Mouse (Mus musculus): Measurements from ENCODE around the gene Gpam. TPM values are rescaled to one million over a fixed set of nuclear protein-coding genes. Genes with fewer than 3 reads are reported as not detected.

Gene Gpam
- 70.4 TPM for polyA plus RNA-seq (2014; fragmentation: Illumina TruSeq; extraction: RNeasy Lipid Tissue Mini Kit (QIAGEN cat#74804); ENCODE audit: low read depth, low replicate concordance)

DNA sequence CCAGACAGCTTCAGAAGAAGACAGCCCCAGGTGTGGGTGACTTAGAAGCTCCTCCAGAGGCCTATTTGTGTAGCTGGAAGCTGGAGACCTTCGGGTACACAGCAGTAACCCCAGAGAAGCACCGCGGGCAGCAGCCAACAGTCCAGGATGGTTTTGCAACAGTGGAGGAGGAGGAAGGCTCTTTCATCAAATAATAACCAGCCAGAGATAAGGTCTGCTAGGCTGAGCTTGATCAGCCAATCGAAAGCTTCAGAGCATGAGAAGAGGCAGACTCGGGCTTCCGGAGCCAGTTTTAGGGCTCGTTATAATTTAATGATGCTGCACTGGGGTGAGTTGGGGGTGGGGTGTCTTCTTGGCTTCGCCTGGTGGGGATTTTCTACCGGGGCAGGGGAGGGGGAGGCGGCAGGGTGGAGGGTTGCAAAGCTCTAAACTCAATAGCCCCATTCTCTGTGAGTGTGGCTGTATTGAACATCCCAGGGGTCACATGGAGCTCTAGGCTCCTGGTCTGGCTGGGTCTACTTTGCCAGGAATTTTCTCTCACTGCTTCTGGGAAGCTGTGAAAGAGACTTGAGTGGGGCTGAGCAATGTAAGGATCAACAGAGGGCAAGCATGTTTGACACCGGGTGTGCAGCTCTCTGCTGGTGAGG, at the start of gene Gpam:
Gpam (minus strand) TSS at position 167 of the 647 bp plus-strand sequence.

Other genes starting within 250 kb of the Gpam start
- gene Tectb, start 53.5 kb upstream of the Gpam start, polyA plus RNA-seq (2014; fragmentation: Illumina TruSeq; extraction: RNeasy Lipid Tissue Mini Kit (QIAGEN cat#74804); ENCODE audit: low read depth, low replicate concordance) = 0.87 TPM
- 4.2 TPM for gene Gucy2g, start 114.0 kb upstream of the Gpam start, polyA plus RNA-seq (2014; fragmentation: Illumina TruSeq; extraction: RNeasy Lipid Tissue Mini Kit (QIAGEN cat#74804); ENCODE audit: low read depth, low replicate concordance)
- gene Acsl5, start 124.7 kb upstream of the Gpam start, polyA plus RNA-seq (2014; fragmentation: Illumina TruSeq; extraction: RNeasy Lipid Tissue Mini Kit (QIAGEN cat#74804); ENCODE audit: low read depth, low replicate concordance) = 29.8 TPM
- 42.2 TPM for gene Zdhhc6, start 188.8 kb upstream of the Gpam start, polyA plus RNA-seq (2014; fragmentation: Illumina TruSeq; extraction: RNeasy Lipid Tissue Mini Kit (QIAGEN cat#74804); ENCODE audit: low read depth, low replicate concordance)
- gene Vti1a, start 189.1 kb upstream of the Gpam start, polyA plus RNA-seq (2014; fragmentation: Illumina TruSeq; extraction: RNeasy Lipid Tissue Mini Kit (QIAGEN cat#74804); ENCODE audit: low read depth, low replicate concordance) = 24.2 TPM

Measured in adipose tissue, adult 10 weeks (tissue).